Mouse (Mus musculus): Measurements from ENCODE around the gene Pafah2. TPM values are rescaled to one million over a fixed set of nuclear protein-coding genes. Genes with fewer than 3 reads are reported as not detected.

Gene Pafah2
- polyA plus RNA-seq (2015; fragmentation: Nextera tagmentation; extraction: Ambion mirVana) = 7.5 and 8.8 TPM in 2 replicates

- peak; percentile 98 for ATAC-seq
- peaks cover 22% of the 10 kb centered on the region for H3K4me1 ChIP-seq (ENCODE audit: control insufficient read depth, insufficient read depth, low read length)
- peak within 1 kb of the TSS; percentile 93 for H3K4me2 ChIP-seq (ENCODE audit: low read length)
- peak within 1 kb of the TSS; percentile 73 for H3K9ac ChIP-seq (ENCODE audit: low read depth, low read length)
- H3K4me3 ChIP-seq (ENCODE audit: low read depth, low read length) = peak within 1 kb of the TSS; percentile 51
- peak within 1 kb of the TSS; percentile 84 for H3K27ac ChIP-seq (ENCODE audit: low read length)
- H3K36me3 ChIP-seq (ENCODE audit: control insufficient read depth, insufficient read depth, low read length) = no peaks in the 10 kb centered on the region
- H3K9me3 ChIP-seq (replicated peaks; ENCODE audit: control insufficient read depth, low read length, poor library complexity, severe bottlenecking) = no peaks in the 10 kb centered on the region
- under 1% methylated on average over 31 of the region's 31 CpGs for WGBS
- no peaks in the 10 kb centered on the region for H3K27me3 ChIP-seq (ENCODE audit: control insufficient read depth, insufficient read depth, low read depth, low read length)
Measured at GRCm38 (mm10) chr4:134395977-134396825, at the start of gene Pafah2. Gene Pafah2 (plus strand): TSS chr4:134396320.

GRCm38 (mm10) chr4:134348078-134348477, 48.0 kb upstream of the Pafah2 start:
- no peak for ATAC-seq
- Histone ChIP-seq H3K27me3 (ENCODE audit: control insufficient read depth, insufficient read depth, low read depth, low read length) (peaks cover 25% of the 10 kb centered on the region), H3K36me3 (ENCODE audit: control insufficient read depth, insufficient read depth, low read length) (no peaks in the 10 kb centered on the region), H3K4me2 (ENCODE audit: low read length) (no peak overlapping the region), H3K4me1 (ENCODE audit: control insufficient read depth, insufficient read depth, low read length) (peaks cover 4% of the 10 kb centered on the region; the same call in 1 of the 2 replicates), H3K4me3 (ENCODE audit: low read depth, low read length) (no peak overlapping the region), H3K27ac (ENCODE audit: low read length) (no peak overlapping the region), H3K9me3 (replicated peaks; ENCODE audit: control insufficient read depth, low read length, poor library complexity, severe bottlenecking) (no peaks in the 10 kb centered on the region), H3K9ac (ENCODE audit: low read depth, low read length) (no peak overlapping the region)
- 74% methylated on average over 11 of the region's 11 CpGs for WGBS

- Histone ChIP-seq H3K27ac (ENCODE audit: low read length) (no peak overlapping the region), H3K4me3 (ENCODE audit: low read depth, low read length) (no peak overlapping the region), H3K27me3 (ENCODE audit: control insufficient read depth, insufficient read depth, low read depth, low read length) (peaks cover 21% of the 10 kb centered on the region), H3K4me1 (ENCODE audit: control insufficient read depth, insufficient read depth, low read length) (no peaks in the 10 kb centered on the region), H3K36me3 (ENCODE audit: control insufficient read depth, insufficient read depth, low read length) (no peaks in the 10 kb centered on the region), H3K4me2 (ENCODE audit: low read length) (no peak overlapping the region), H3K9me3 (replicated peaks; ENCODE audit: control insufficient read depth, low read length, poor library complexity, severe bottlenecking) (no peaks in the 10 kb centered on the region), H3K9ac (ENCODE audit: low read depth, low read length) (no peak overlapping the region)
- WGBS = 85% methylated on average over 5 of the region's 5 CpGs
- no peak for ATAC-seq
Measured at GRCm38 (mm10) chr4:134348545-134348944, 47.6 kb upstream of the Pafah2 start.

- 86% methylated on average over 7 of the region's 7 CpGs for WGBS
- H3K27ac ChIP-seq (ENCODE audit: low read length) = no peak overlapping the region
- H3K9ac ChIP-seq (ENCODE audit: low read depth, low read length) = no peak overlapping the region
- H3K27me3 ChIP-seq (ENCODE audit: control insufficient read depth, insufficient read depth, low read depth, low read length) = peaks cover 11% of the 10 kb centered on the region
- no peaks in the 10 kb centered on the region for H3K36me3 ChIP-seq (ENCODE audit: control insufficient read depth, insufficient read depth, low read length)
- H3K9me3 ChIP-seq (replicated peaks; ENCODE audit: control insufficient read depth, low read length, poor library complexity, severe bottlenecking) = no peaks in the 10 kb centered on the region
- ATAC-seq = no peak
- no peaks in the 10 kb centered on the region for H3K4me1 ChIP-seq (ENCODE audit: control insufficient read depth, insufficient read depth, low read length)
- H3K4me2 ChIP-seq (ENCODE audit: low read length) = no peak overlapping the region
- H3K4me3 ChIP-seq (ENCODE audit: low read depth, low read length) = no peak overlapping the region
Measured at GRCm38 (mm10) chr4:134349829-134350228, 46.3 kb upstream of the Pafah2 start.

GRCm38 (mm10) chr4:134350641-134351040, 45.5 kb upstream of the Pafah2 start:
- Histone ChIP-seq H3K36me3 (ENCODE audit: control insufficient read depth, insufficient read depth, low read length) (no peaks in the 10 kb centered on the region), H3K4me3 (ENCODE audit: low read depth, low read length) (no peak overlapping the region), H3K9me3 (replicated peaks; ENCODE audit: control insufficient read depth, low read length, poor library complexity, severe bottlenecking) (no peaks in the 10 kb centered on the region), H3K4me2 (ENCODE audit: low read length) (no peak overlapping the region), H3K27ac (ENCODE audit: low read length) (no peak overlapping the region), H3K27me3 (ENCODE audit: control insufficient read depth, insufficient read depth, low read depth, low read length) (peaks cover 6% of the 10 kb centered on the region), H3K4me1 (ENCODE audit: control insufficient read depth, insufficient read depth, low read length) (no peaks in the 10 kb centered on the region), H3K9ac (ENCODE audit: low read depth, low read length) (no peak overlapping the region)
- WGBS = 86% methylated on average over 6 of the region's 6 CpGs
- no peak for ATAC-seq

- H3K27me3 ChIP-seq (ENCODE audit: control insufficient read depth, insufficient read depth, low read depth, low read length) = no peaks in the 10 kb centered on the region
- H3K9ac ChIP-seq (ENCODE audit: low read depth, low read length) = no peak overlapping the region
- H3K4me3 ChIP-seq (ENCODE audit: low read depth, low read length) = no peak overlapping the region
- H3K9me3 ChIP-seq (replicated peaks; ENCODE audit: control insufficient read depth, low read length, poor library complexity, severe bottlenecking) = no peaks in the 10 kb centered on the region
- no peak overlapping the region for H3K27ac ChIP-seq (ENCODE audit: low read length)
- no peak for ATAC-seq
- no peak overlapping the region for H3K4me2 ChIP-seq (ENCODE audit: low read length)
- H3K36me3 ChIP-seq (ENCODE audit: control insufficient read depth, insufficient read depth, low read length) = no peaks in the 10 kb centered on the region
- no peaks in the 10 kb centered on the region; the same call in 1 of the 2 replicates for H3K4me1 ChIP-seq (ENCODE audit: control insufficient read depth, insufficient read depth, low read length)
- 46% methylated on average over 18 of the region's 18 CpGs for WGBS
Measured at GRCm38 (mm10) chr4:134351329-134352260, 44.5 kb upstream of the Pafah2 start.

GRCm38 (mm10) chr4:134352261-134352707, 43.8 kb upstream of the Pafah2 start:
- H3K4me1 ChIP-seq (ENCODE audit: control insufficient read depth, insufficient read depth, low read length) = peaks cover 4% of the 10 kb centered on the region; the same call in 1 of the 2 replicates
- 62% methylated on average over 12 of the region's 12 CpGs for WGBS
- no peak overlapping the region for H3K27ac ChIP-seq (ENCODE audit: low read length)
- H3K27me3 ChIP-seq (ENCODE audit: control insufficient read depth, insufficient read depth, low read depth, low read length) = no peaks in the 10 kb centered on the region
- H3K9ac ChIP-seq (ENCODE audit: low read depth, low read length) = no peak overlapping the region
- ATAC-seq = no peak
- no peaks in the 10 kb centered on the region for H3K36me3 ChIP-seq (ENCODE audit: control insufficient read depth, insufficient read depth, low read length)
- no peak overlapping the region for H3K4me3 ChIP-seq (ENCODE audit: low read depth, low read length)
- no peaks in the 10 kb centered on the region for H3K9me3 ChIP-seq (replicated peaks; ENCODE audit: control insufficient read depth, low read length, poor library complexity, severe bottlenecking)
- no peak overlapping the region for H3K4me2 ChIP-seq (ENCODE audit: low read length)

- Histone ChIP-seq H3K4me3 (ENCODE audit: low read depth, low read length) (no peak overlapping the region), H3K27me3 (ENCODE audit: control insufficient read depth, insufficient read depth, low read depth, low read length) (no peaks in the 10 kb centered on the region), H3K36me3 (ENCODE audit: control insufficient read depth, insufficient read depth, low read length) (no peaks in the 10 kb centered on the region), H3K4me2 (ENCODE audit: low read length) (no peak overlapping the region), H3K9ac (ENCODE audit: low read depth, low read length) (no peak overlapping the region), H3K9me3 (replicated peaks; ENCODE audit: control insufficient read depth, low read length, poor library complexity, severe bottlenecking) (no peaks in the 10 kb centered on the region), H3K4me1 (ENCODE audit: control insufficient read depth, insufficient read depth, low read length) (peaks cover 9% of the 10 kb centered on the region; the same call in 1 of the 2 replicates), H3K27ac (ENCODE audit: low read length) (no peak overlapping the region)
- WGBS = 78% methylated on average over 7 of the region's 7 CpGs
- no peak for ATAC-seq
Measured at GRCm38 (mm10) chr4:134352929-134353328, 43.2 kb upstream of the Pafah2 start.
